Mouse (Mus musculus) cerebellum, adult 11 months (tissue): ENCODE results near the gene Scrg1.
"Not testable (repeated sequence)": the region's sequence is repeated elsewhere in the genome, so short reads cannot be mapped to it uniquely, and the experiment has no call there.

ENCODE experiments used
- DNase-seq: peaks from one replicate; pipeline ENCODE4 v3.0.0; 2022

Scrg1 gene

GRCm38 (mm10) chr8:57457152-57457551 is 1.4 kb downstream of the Scrg1 start:
- DNase-seq: no peak

GRCm38 (mm10) chr8:57457942-57458341 is 2.2 kb downstream of the Scrg1 start:
- DNase-seq: no peak

GRCm38 (mm10) chr8:57462839-57463238 is 7.1 kb downstream of the Scrg1 start:
- no peak for DNase-seq

GRCm38 (mm10) chr8:57463757-57464156 is 8.0 kb downstream of the Scrg1 start:
- no peak for DNase-seq

- no peak for DNase-seq
Measured at GRCm38 (mm10) chr8:57468624-57469023, 12.9 kb downstream of the Scrg1 start.

GRCm38 (mm10) chr8:57470863-57471262 is 15.1 kb downstream of the Scrg1 start:
- DNase-seq: no peak

- DNase-seq: no peak
Measured at GRCm38 (mm10) chr8:57473751-57474150, 18.0 kb downstream of the Scrg1 start.

GRCm38 (mm10) chr8:57478406-57478805 is 22.7 kb downstream of the Scrg1 start:
- DNase-seq: no peak

- DNase-seq: no peak
Measured at GRCm38 (mm10) chr8:57479700-57480099, 24.0 kb downstream of the Scrg1 start.

- no peak for DNase-seq
Measured at GRCm38 (mm10) chr8:57480606-57481005, 24.9 kb downstream of the Scrg1 start.

GRCm38 (mm10) chr8:57486491-57487440 is 31.0 kb downstream of the Scrg1 start:
- peak; percentile 53 for DNase-seq

GRCm38 (mm10) chr8:57487441-57488155 is 31.9 kb downstream of the Scrg1 start, which contains the start of gene Sap30:
Sap30 (minus strand) TSS chr8:57487860.
- peak; percentile 98 for DNase-seq

- peak; percentile 65 for DNase-seq
Measured at GRCm38 (mm10) chr8:57488312-57488765, 32.6 kb downstream of the Scrg1 start.

GRCm38 (mm10) chr8:57489366-57489765 is 33.6 kb downstream of the Scrg1 start:
- DNase-seq: no peak

- DNase-seq: no peak
Measured at GRCm38 (mm10) chr8:57489896-57490295, 34.2 kb downstream of the Scrg1 start.

- DNase-seq: no peak
Measured at GRCm38 (mm10) chr8:57491873-57492272, 36.1 kb downstream of the Scrg1 start.

GRCm38 (mm10) chr8:57498494-57498846 is 42.7 kb downstream of the Scrg1 start:
- no peak for DNase-seq

GRCm38 (mm10) chr8:57498847-57499511 is 43.3 kb downstream of the Scrg1 start:
- DNase-seq: peak; percentile 76

- DNase-seq: peak; percentile 57
Measured at GRCm38 (mm10) chr8:57503641-57504040, 47.9 kb downstream of the Scrg1 start.

- DNase-seq: not testable (repeated sequence)
Measured at GRCm38 (mm10) chr8:57505500-57505899, 49.8 kb downstream of the Scrg1 start.

- DNase-seq: no peak
Measured at GRCm38 (mm10) chr8:57507556-57508063, 51.9 kb downstream of the Scrg1 start.

- DNase-seq: no peak
Measured at GRCm38 (mm10) chr8:57508657-57509056, 52.9 kb downstream of the Scrg1 start.

GRCm38 (mm10) chr8:57510791-57511315 is 55.1 kb downstream of the Scrg1 start:
- no peak for DNase-seq
